Mouse (Mus musculus): ENCODE measurements around the gene Zfp870. TPM values are rescaled to one million over a fixed set of nuclear protein-coding genes. Genes with fewer than 3 reads are reported as not detected.

Gene Zfp870
- 7.1 and 8.7 TPM in 2 replicates for polyA plus RNA-seq (2016; fragmentation: Nextera tagmentation; extraction: Ambion mirVana)

DNA sequence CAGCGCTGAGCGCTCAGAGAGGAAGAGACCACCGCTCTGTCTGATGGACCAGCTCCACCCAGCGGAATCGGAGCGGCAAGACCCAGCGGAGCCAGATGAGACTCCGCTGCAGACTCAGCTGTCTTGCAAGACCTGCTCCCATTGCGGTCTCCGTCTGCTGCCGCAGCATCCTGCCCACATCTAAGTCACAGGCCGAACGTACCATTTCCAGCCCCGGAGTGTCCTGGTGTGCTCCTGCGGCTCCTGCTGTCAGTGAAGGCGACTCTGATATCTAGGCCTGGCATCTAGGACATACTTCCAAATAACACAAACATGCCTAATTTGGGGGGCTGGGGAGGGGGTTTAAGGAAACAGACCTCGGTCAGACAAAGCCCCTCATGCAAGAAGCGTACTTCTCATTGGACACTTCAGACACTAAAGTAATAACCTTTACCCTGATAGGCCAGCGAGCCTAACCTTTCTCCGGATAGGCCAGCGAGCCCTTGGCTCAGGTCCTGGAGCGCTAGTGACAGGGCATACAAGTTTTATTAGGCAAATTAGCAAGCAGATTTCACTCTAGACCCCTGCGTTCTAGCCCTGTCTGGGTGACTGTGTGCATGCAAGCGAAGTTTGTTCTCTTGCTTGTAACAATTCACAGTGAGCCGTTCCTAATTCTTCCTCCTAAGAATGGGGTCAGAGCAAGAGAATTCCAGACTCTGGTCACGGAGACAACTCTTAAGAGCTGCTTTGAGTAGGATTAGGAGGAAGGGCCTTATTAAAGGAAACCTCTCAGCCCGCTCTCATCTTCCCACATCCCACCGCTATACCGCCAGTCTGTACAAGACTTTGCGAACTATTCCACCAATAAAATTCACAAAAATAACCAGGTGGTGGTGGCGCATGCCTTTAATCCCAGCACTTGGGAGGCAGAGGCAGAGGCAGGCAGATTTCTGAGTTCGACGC, at the start of gene Zfp870:
Zfp870 (minus strand) TSS at position 404 of the 942 bp plus-strand sequence.
- peak; percentile 86 for DNase-seq (ENCODE audit: low spot score)
- H3K4me1 ChIP-seq = peaks cover 14% of the 10 kb centered on the region
- H3K27me3 ChIP-seq (replicated peaks; ENCODE audit: low read depth, poor library complexity, severe bottlenecking) = no peaks in the 10 kb centered on the region
- peaks cover 17% of the 10 kb centered on the region for H3K36me3 ChIP-seq (replicated peaks)
- H3K27ac ChIP-seq (replicated peaks) = peak within 1 kb of the TSS; percentile 84
- WGBS = 13% methylated on average over 33 of the region's 33 CpGs
- no peaks in the 10 kb centered on the region for H3K9me3 ChIP-seq
- H3K4me3 ChIP-seq = peak within 1 kb of the TSS; percentile 79

DNA sequence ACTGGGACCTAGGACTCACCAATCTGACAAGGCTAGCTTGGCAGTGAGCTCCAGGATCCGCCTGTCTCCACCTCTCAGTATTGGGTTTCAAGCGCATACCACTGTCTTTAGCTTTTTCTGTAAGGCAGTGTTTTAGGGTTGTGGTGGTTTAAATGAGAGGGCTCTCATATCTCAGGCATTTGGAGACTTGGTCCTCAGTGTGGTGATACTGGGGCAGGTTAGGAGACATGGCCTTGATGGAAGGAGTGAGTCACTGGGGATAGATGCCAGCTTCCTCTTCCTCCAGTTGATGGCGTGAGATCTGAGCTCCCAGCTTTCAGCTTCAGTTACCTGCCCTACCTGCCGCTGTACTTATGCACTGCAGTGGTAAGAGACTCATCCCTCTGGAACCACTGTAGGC, 48.4 kb upstream of the Zfp870 start:
- Histone ChIP-seq H3K4me1 (no peaks in the 10 kb centered on the region), H3K36me3 (replicated peaks) (no peaks in the 10 kb centered on the region), H3K4me3 (no peak overlapping the region), H3K27ac (replicated peaks) (no peak overlapping the region), H3K27me3 (replicated peaks; ENCODE audit: low read depth, poor library complexity, severe bottlenecking) (no peaks in the 10 kb centered on the region), H3K9me3 (no peaks in the 10 kb centered on the region)
- 80% methylated on average over 4 of the region's 4 CpGs for WGBS
- no peak for DNase-seq (ENCODE audit: low spot score)

DNA sequence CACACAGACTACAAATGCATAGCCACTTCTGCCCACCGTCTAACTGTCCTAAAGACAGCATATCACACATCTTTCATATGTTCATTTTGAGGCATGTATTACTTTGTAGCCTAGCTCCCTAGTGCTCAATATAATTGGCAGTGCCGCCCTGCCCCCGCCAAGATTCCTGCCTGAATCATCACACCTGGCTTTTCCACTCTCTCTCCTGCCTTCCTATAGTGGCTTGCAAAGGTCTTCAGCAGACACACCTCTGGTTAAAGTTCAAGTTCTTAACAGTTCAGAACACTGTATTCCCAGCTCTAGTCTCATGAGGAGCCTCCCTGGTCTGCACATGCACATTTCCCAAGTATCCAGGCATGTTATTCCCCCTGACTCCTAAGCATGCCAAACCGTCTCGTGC, 36.4 kb upstream of the Zfp870 start:
- H3K36me3 ChIP-seq (replicated peaks) = no peaks in the 10 kb centered on the region
- peaks cover 7% of the 10 kb centered on the region for H3K27me3 ChIP-seq (replicated peaks; ENCODE audit: low read depth, poor library complexity, severe bottlenecking)
- H3K4me3 ChIP-seq = no peak overlapping the region
- H3K27ac ChIP-seq (replicated peaks) = no peak overlapping the region
- WGBS = 82% methylated on average over 5 of the region's 5 CpGs
- H3K9me3 ChIP-seq = no peaks in the 10 kb centered on the region
- DNase-seq (ENCODE audit: low spot score) = no peak
- peaks cover 10% of the 10 kb centered on the region for H3K4me1 ChIP-seq

DNA sequence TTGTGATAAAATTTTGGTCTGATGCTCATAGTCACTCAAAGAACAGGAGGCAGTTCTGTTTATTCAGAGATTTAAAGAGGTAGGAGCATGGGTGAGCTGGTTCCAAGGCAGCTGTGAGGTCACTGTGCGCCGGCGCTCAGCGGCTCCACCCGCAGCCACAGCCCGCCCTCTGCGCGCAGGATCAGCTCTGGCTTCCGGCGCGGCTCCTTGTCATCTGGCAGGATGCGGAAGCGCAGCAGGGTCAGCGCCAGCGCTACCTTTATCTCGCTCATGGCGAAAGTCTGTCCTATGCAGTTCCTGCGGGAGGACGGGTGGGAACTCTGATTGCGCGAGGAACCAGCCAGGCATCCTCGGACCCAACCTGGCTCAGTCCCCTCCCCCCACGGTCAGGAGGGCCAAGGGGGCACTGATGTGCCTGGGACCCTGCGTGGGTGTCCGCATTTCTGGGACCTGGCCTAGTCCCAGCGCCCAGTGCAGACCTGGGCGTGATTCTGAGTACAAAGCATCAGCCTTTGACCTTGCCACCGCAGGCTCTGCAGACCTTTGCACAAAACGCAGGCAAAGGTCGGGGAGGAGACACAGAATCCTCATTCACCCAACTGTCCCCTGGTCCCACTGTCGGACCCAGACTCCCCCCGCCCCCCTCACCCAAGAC, 33.3 kb upstream of the Zfp870 start:
- 15% methylated on average over 32 of the region's 32 CpGs for WGBS
- Histone ChIP-seq H3K4me3 (peak overlapping the region; percentile 65), H3K36me3 (replicated peaks) (no peaks in the 10 kb centered on the region), H3K27me3 (replicated peaks; ENCODE audit: low read depth, poor library complexity, severe bottlenecking) (peaks cover 7% of the 10 kb centered on the region), H3K27ac (replicated peaks) (peak overlapping the region; percentile 90), H3K9me3 (peaks cover 16% of the 10 kb centered on the region), H3K4me1 (peaks cover 10% of the 10 kb centered on the region)
- peak; percentile 85 for DNase-seq (ENCODE audit: low spot score)

DNA sequence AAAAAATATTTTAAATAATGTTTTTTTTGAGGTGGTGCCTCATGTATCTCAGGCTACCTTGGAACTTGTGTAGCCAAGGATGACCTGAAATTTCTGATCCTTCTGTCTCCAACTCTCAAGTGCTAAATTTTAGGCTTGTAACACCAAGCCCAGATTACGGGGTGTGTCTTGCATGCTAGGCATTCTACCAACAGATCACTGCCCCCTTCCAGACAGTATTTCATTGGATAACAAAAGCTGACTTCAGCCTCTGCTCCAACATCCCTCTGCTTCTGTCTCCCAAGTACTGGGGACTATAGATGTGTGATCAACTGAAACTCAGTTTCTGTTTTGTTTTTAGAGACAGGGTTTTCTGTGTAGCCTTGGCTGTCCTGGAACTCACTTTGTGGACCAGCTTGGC, 32.2 kb upstream of the Zfp870 start:
- Histone ChIP-seq H3K4me1 (peaks cover 10% of the 10 kb centered on the region), H3K36me3 (replicated peaks) (no peaks in the 10 kb centered on the region), H3K27ac (replicated peaks) (no peak overlapping the region), H3K27me3 (replicated peaks; ENCODE audit: low read depth, poor library complexity, severe bottlenecking) (peaks cover 4% of the 10 kb centered on the region), H3K4me3 (no peak overlapping the region), H3K9me3 (peaks cover 16% of the 10 kb centered on the region)
- 95% methylated on average over 1 of the region's 1 CpGs for WGBS
- DNase-seq (ENCODE audit: low spot score) = no peak

DNA sequence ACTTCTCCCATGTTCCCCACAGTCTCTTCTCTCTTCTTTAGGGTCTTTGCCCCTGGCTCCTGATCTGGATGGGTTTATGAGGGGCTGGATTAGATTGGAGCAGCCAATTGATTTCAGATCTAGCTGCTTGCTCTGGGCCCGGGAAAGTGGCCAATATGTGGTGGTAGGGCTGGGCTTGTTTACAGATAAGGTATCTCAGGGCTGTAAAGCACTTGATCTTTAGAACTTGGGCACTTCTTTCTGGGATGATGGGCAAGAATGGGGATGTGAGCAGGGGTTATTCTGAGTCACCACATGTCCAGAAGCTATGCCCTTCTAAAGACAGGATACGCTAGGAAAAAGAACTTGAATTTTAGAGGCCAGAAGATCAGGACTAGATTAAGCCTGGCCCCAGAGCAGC, 27.7 kb upstream of the Zfp870 start:
- H3K27me3 ChIP-seq (replicated peaks; ENCODE audit: low read depth, poor library complexity, severe bottlenecking) = no peaks in the 10 kb centered on the region
- H3K4me3 ChIP-seq = no peak overlapping the region
- 77% methylated on average over 2 of the region's 2 CpGs for WGBS
- no peaks in the 10 kb centered on the region for H3K36me3 ChIP-seq (replicated peaks)
- H3K9me3 ChIP-seq = peaks cover 16% of the 10 kb centered on the region
- no peaks in the 10 kb centered on the region for H3K4me1 ChIP-seq
- H3K27ac ChIP-seq (replicated peaks) = no peak overlapping the region
- no peak for DNase-seq (ENCODE audit: low spot score)

DNA sequence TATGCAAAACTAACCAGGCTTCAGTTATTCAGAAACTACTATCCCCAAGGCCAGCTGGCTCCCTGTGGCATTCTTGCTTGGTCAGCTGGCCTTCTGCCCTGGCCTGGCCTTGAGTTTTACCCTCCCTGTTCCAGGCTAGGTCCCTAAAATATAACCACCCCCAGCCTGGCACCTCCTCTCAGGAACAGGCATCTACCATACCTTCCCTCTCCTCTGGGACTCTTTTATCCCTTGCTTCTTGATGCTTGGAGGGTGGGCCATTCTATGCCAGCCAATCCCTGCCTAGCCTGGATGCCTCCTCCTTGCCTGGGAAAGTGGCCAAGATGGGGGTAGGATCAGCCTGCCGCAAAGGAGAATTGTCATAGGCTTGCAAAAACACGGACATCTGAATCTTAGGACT, 25.7 kb upstream of the Zfp870 start, which contains the start of gene Cyp4f14:
Cyp4f14 (minus strand) TSS at position 212 of the 400 bp plus-strand sequence.
- 71% methylated on average over 2 of the region's 2 CpGs for WGBS

DNA sequence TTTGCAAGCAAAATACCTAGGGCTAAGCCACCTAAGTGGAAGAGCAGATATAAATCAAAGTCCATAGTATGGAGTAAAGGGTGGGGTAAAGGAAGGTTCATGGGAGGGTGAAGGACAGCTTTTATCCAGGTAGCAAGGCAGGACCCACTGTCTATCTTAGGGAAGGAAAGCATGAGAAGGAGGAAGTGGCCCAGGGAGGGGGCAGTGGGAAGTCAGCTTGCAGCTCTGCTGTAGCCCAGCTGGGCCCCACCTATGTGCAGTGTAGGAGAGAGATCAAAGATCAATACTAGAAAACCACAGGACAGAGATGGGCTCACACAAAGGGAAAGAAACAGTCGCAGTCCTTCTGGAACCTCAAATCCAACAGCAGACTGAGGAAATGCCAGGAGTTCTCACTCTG, 24.6 kb upstream of the Zfp870 start:
- H3K36me3 ChIP-seq (replicated peaks) = no peaks in the 10 kb centered on the region

More for the DNA sequence above, 25.7 kb upstream of the Zfp870 start, which contains the start of gene Cyp4f14:
- H3K27ac ChIP-seq (replicated peaks) = no peak within 1 kb of the TSS
- DNase-seq (ENCODE audit: low spot score) = no peak
- no peaks in the 10 kb centered on the region for H3K27me3 ChIP-seq (replicated peaks; ENCODE audit: low read depth, poor library complexity, severe bottlenecking)
- H3K9me3 ChIP-seq = peaks cover 16% of the 10 kb centered on the region
- H3K4me3 ChIP-seq = no peak within 1 kb of the TSS
- no peaks in the 10 kb centered on the region for H3K36me3 ChIP-seq (replicated peaks)
- H3K4me1 ChIP-seq = no peaks in the 10 kb centered on the region

DNA sequence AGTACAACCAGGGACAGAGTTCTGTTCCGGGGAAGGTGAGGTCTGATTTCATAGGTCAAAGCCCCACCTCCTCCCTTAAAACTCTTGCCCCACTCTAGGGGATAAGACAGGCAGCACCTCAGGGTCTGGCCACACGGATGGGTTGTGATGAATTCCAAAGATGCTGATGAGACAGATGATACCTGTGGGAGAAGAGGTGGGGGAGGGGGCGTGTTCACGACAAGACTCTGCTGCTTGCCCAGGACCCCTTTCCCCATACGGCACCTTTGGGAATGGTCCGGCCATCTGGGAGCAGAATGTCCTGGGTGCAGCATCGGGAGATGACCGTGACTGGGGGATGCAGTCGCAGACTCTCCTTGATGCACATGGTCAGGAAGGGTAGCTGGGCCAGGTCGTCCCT, 14.7 kb upstream of the Zfp870 start:
- Histone ChIP-seq H3K4me1 (no peaks in the 10 kb centered on the region), H3K27me3 (replicated peaks; ENCODE audit: low read depth, poor library complexity, severe bottlenecking) (peaks cover 6% of the 10 kb centered on the region; the same call in 1 of the 2 replicates), H3K9me3 (no peaks in the 10 kb centered on the region), H3K27ac (replicated peaks) (no peak overlapping the region), H3K36me3 (replicated peaks) (no peaks in the 10 kb centered on the region), H3K4me3 (no peak overlapping the region)
- DNase-seq (ENCODE audit: low spot score) = no peak
- WGBS = 80% methylated on average over 10 of the region's 10 CpGs

More for the DNA sequence above, 24.6 kb upstream of the Zfp870 start:
- DNase-seq (ENCODE audit: low spot score) = no peak
- Histone ChIP-seq H3K27ac (replicated peaks) (no peak overlapping the region), H3K9me3 (peaks cover 8% of the 10 kb centered on the region; the same call in 1 of the 2 replicates), H3K27me3 (replicated peaks; ENCODE audit: low read depth, poor library complexity, severe bottlenecking) (no peaks in the 10 kb centered on the region), H3K4me1 (no peaks in the 10 kb centered on the region), H3K4me3 (no peak overlapping the region)
- WGBS = 84% methylated on average over 1 of the region's 1 CpGs

DNA sequence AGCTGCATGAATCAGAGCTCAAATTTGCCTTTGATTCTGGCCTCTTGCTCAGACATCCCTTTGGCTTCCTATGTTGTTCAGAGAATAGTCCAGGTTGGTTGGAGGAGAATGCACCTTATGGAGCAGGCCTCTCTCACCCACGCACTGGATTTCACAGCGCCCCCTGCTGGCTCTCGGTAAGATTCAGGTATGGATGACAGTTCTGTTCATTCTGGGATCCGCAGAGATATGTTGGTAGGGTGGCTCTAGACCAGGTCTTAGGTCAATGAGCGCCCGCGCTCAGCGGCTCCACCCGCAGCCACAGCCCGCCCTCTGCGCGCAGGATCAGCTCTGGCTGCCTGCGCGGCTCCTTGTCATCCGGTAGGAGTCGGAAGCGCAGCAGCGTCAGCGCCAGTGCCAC, 13.8 kb upstream of the Zfp870 start:
- H3K4me1 ChIP-seq = no peaks in the 10 kb centered on the region
- H3K9me3 ChIP-seq = no peaks in the 10 kb centered on the region
- no peaks in the 10 kb centered on the region for H3K36me3 ChIP-seq (replicated peaks)
- no peak overlapping the region for H3K27ac ChIP-seq (replicated peaks)
- DNase-seq (ENCODE audit: low spot score) = peak; percentile 65
- peaks cover 6% of the 10 kb centered on the region; the same call in 1 of the 2 replicates for H3K27me3 ChIP-seq (replicated peaks; ENCODE audit: low read depth, poor library complexity, severe bottlenecking)
- H3K4me3 ChIP-seq = peak overlapping the region; percentile 38
- WGBS = 13% methylated on average over 19 of the region's 19 CpGs

DNA sequence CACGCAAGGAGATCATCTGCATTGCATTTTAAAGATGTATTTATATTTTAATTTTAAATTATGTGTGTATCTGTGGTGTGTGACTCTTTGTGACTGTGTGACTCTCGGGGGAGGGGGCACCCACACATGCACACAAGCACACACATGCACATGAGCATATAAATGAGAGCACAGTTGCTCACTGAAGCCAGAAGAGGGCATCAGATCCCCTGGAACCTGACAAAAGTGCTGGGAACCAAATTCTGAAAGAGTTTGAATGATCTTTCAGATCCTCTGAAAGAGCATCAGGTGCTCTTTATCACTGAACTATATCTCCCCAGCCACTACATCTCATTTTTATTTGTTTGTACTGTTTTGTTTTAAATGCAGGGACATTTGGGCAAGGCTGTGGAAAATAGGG, 13.0 kb upstream of the Zfp870 start:
- Histone ChIP-seq H3K27me3 (replicated peaks; ENCODE audit: low read depth, poor library complexity, severe bottlenecking) (peaks cover 6% of the 10 kb centered on the region; the same call in 1 of the 2 replicates), H3K4me1 (no peaks in the 10 kb centered on the region), H3K9me3 (no peaks in the 10 kb centered on the region), H3K36me3 (replicated peaks) (no peaks in the 10 kb centered on the region), H3K4me3 (no peak overlapping the region), H3K27ac (replicated peaks) (no peak overlapping the region)
- 67% methylated on average over 2 of the region's 2 CpGs for WGBS
- DNase-seq (ENCODE audit: low spot score) = no peak

DNA sequence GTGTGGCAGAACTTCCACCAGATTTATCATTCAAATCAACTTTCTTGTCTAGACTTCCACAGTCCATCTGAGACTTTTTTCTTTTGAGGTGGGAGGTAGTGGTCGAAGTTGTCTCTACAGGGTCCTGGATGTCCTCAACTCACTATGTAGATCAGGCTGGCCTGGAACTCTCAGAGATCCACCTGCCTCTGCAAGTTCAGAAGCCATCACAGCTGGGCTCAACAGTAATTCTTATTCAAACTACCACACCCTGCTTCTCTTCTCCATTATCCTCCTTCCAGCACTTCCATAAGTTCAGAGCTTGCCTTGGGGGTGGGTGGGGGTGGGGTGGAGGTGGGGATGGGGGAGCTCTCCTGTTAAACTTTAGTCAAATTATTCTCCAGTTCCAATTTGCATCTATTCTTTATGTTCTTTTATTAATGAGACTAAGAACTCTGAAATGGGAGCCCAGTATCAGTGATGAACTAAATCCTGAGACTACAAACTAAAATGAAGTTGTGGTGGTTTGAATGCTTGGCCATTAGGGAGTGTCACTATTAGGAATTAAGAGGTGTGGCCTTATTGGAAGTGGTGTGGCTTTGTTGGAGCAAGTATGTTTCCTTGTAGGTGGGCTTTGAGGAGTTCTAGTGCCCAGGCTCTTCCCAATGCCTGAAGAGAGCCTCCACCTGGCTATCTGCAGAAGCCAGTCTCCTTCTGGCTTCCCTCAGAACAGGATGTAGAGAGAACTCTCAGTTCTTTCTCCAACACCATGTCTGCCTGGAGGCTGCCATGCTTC, 10.5 kb upstream of the Zfp870 start:
- H3K36me3 ChIP-seq (replicated peaks) = no peaks in the 10 kb centered on the region
- peaks cover 6% of the 10 kb centered on the region; the same call in 1 of the 2 replicates for H3K27me3 ChIP-seq (replicated peaks; ENCODE audit: low read depth, poor library complexity, severe bottlenecking)
- WGBS = 38% methylated on average over 1 of the region's 1 CpGs
- H3K4me1 ChIP-seq = no peaks in the 10 kb centered on the region
- H3K9me3 ChIP-seq = no peaks in the 10 kb centered on the region
- H3K27ac ChIP-seq (replicated peaks) = no peak overlapping the region
- H3K4me3 ChIP-seq = no peak overlapping the region
- no peak for DNase-seq (ENCODE audit: low spot score)

Measured in embryonic facial prominence, embryonic 10.5 days (tissue).